Mouse (Mus musculus) testis, adult 2 months (tissue): ENCODE measurements around the gene Zc3h12b.
"Not testable (repeated sequence)": the region's sequence is repeated elsewhere in the genome, so short reads cannot be mapped to it uniquely, and the experiment has no call there.

Source experiments
- CTCF ChIP-seq: fragments of 200-500 bp; IDR thresholded peaks from 2 replicates; pipeline ENCODE4 v1.5.1; 2012; ENCODE audit warnings: low read depth, mild to moderate bottlenecking, inconsistent platforms, low read length, moderate library complexity; ENCODE audit not compliant: control insufficient read depth, insufficient read depth, insufficient replicate concordance
- POLR2A ChIP-seq: fragments of 200-500 bp; IDR thresholded peaks from 2 replicates; pipeline ENCODE4 v1.6.1; 2012; ENCODE audit warnings: low read depth, mild to moderate bottlenecking, inconsistent platforms, low read length, moderate library complexity; ENCODE audit not compliant: control insufficient read depth

GRCm38 (mm10) chrX:95957461-95957860 lies 246.0 kb downstream of the Zc3h12b start:
- not testable (repeated sequence) for TF ChIP-seq CTCF, POLR2A
